Mouse (Mus musculus): ENCODE results near the gene Usp12. TPM values are rescaled to one million over a fixed set of nuclear protein-coding genes. Genes with fewer than 3 reads are reported as not detected.

The Usp12 gene
- total and polyA plus RNA-seq, 3 experiments = 6.0 to 17.2 (median 16.8) TPM

DNA sequence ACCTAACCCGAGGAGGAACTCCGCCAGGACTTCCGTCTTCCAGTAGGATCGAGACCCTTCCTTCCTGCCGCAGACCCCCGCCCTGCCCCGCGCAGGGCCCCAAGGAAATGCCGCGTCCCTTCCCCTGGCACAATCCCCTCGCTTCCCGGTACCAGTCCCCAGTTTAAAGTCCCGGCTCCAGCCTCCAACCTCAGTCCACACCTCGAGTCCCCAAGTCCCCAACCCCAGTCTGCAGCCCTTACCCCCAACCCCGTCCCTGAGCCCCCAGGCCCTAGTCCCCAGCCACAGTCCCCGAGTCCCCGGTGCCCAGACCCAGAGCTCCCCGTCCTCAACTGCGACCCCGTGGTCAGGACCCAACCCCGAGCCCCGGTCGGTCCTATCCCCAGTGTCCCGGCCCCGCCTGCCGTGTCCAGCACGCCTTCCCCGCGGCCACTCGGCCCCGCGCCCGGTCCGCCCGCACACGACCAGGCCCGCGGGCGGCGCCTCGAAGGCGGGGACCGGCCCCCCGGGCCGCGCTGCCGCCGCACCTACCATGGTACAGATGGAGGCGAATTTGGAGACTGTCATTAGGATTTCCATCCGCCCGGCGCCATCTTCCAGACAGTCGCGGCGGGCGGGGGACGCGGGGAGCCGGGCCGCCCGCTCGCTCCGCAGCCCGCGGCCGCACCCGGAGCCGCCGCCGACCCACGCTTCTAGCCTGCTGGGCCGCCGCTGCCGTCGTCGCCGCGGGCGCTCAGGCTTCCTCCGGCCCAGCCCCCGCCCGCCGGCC, 538 bp downstream of the Usp12 start:
- Histone ChIP-seq H3K79me2 (replicated peaks; ENCODE audit: control insufficient read depth, insufficient read depth, low read length) (peaks cover 6% of the 10 kb centered on the region), H3K4me3 (peak overlapping the region; percentile 66), H3K27ac (peak overlapping the region; percentile 82), H3K9ac (ENCODE audit: low read depth, low read length) (peak overlapping the region; percentile 86), H3K36me3 (ENCODE audit: control insufficient read depth, insufficient read depth, low read length) (no peaks in the 10 kb centered on the region), H3K4me1 (ENCODE audit: control insufficient read depth, insufficient read depth, low read length) (peaks cover 11% of the 10 kb centered on the region), H3K27me3 (ENCODE audit: control insufficient read depth, insufficient read depth, low read length) (no peaks in the 10 kb centered on the region)
- 1% methylated on average over 83 of the region's 83 CpGs for WGBS
- peak in 1 of 2 experiments; percentile 56 for DNase-seq
- intact Hi-C loops (cut with DNase I) = loop anchor here (2.0 to 5.0 kb wide), 3 partner anchors 23 to 62 kb away; partner anchors contain the start of gene Rpl21
- TF ChIP-seq POLR2A (IDR thresholded peaks at IDR 0.05; ENCODE audit: insufficient read depth, low read depth, low read length) (peak; percentile 27; the same call in 1 of the 2 replicates), EP300 (IDR thresholded peaks at IDR 0.05; ENCODE audit: insufficient read depth, low read depth, low read length) (no peak)

- no peak for TF ChIP-seq CTCF (IDR thresholded peaks at IDR 0.05)
- no peak for TF ChIP-seq EP300 (IDR thresholded peaks at IDR 0.05; ENCODE audit: insufficient read depth, low read depth, low read length)
- no peak for TF ChIP-seq POLR2A (IDR thresholded peaks at IDR 0.05; ENCODE audit: insufficient read depth, low read depth, low read length)
- peak overlapping the region; percentile 66 for H3K4me3 ChIP-seq
- intact Hi-C loops (cut with DNase I) = loop anchor here (2.0 to 5.0 kb wide), 4 partner anchors 23 to 87 kb away; partner anchors contain the start of gene Rpl21
- 3% methylated on average over 18 of the region's 18 CpGs for WGBS
- H3K27me3 ChIP-seq (ENCODE audit: control insufficient read depth, insufficient read depth, low read length) = no peaks in the 10 kb centered on the region
- peak overlapping the region; percentile 86 for H3K9ac ChIP-seq (ENCODE audit: low read depth, low read length)
- H3K79me2 ChIP-seq (replicated peaks; ENCODE audit: control insufficient read depth, insufficient read depth, low read length) = peaks cover 6% of the 10 kb centered on the region
- no peak for DNase-seq
- H3K36me3 ChIP-seq (ENCODE audit: control insufficient read depth, insufficient read depth, low read length) = no peaks in the 10 kb centered on the region
- H3K4me1 ChIP-seq (ENCODE audit: control insufficient read depth, insufficient read depth, low read length) = peaks cover 11% of the 10 kb centered on the region
- peak overlapping the region; percentile 82 for H3K27ac ChIP-seq
Measured at GRCm38 (mm10) chr5:146793630-146794083, 1.1 kb downstream of the Usp12 start.

DNA sequence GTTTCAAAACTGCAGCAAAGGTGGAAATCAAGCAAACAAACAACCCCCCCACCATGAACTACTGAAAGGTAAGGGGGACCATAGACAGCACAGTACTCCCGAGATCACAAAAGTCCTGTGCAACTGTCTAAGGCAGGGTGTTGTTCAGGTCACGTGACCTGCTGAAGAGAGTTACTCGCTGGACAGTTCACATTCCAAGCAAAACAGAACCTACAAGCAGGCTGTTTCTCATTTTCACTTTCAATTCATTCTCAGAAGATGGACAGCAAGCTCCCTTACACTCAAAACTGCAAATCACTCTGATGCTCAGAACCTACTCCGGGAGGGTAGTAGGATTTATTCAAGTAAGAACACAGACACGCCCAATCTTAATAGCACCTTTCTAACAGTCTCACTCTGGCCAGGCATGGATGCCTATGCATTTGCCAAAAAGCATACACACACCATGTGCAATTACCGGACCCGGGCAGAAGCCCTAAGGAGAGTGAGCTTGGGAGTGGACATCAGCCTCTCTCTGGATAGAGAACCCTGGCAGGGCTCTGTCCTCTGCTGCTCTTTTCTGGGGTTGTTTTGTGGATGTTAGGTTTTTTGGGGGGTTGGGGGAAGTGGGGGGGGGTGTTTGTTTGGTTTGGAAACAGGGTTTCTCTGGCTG, 2.5 kb downstream of the Usp12 start:
- no peak overlapping the region for H3K27ac ChIP-seq
- H3K9ac ChIP-seq (ENCODE audit: low read depth, low read length) = no peak overlapping the region
- no peak overlapping the region for H3K4me3 ChIP-seq
- 48% methylated on average over 7 of the region's 7 CpGs for WGBS
- no peaks in the 10 kb centered on the region for H3K36me3 ChIP-seq (ENCODE audit: control insufficient read depth, insufficient read depth, low read length)
- H3K79me2 ChIP-seq (replicated peaks; ENCODE audit: control insufficient read depth, insufficient read depth, low read length) = peaks cover 6% of the 10 kb centered on the region
- H3K27me3 ChIP-seq (ENCODE audit: control insufficient read depth, insufficient read depth, low read length) = no peaks in the 10 kb centered on the region
- H3K4me1 ChIP-seq (ENCODE audit: control insufficient read depth, insufficient read depth, low read length) = peaks cover 11% of the 10 kb centered on the region
- intact Hi-C loops (cut with DNase I) = loop anchor here (2.0 to 5.0 kb wide), 2 partner anchors 60 to 85 kb away; no protein-coding TSS in a partner anchor
- no peak for TF ChIP-seq EP300 (IDR thresholded peaks at IDR 0.05; ENCODE audit: insufficient read depth, low read depth, low read length)
- TF ChIP-seq CTCF (IDR thresholded peaks at IDR 0.05) = no peak
- TF ChIP-seq POLR2A (IDR thresholded peaks at IDR 0.05; ENCODE audit: insufficient read depth, low read depth, low read length) = no peak
- DNase-seq = peak in 1 of 2 experiments; percentile 43

DNA sequence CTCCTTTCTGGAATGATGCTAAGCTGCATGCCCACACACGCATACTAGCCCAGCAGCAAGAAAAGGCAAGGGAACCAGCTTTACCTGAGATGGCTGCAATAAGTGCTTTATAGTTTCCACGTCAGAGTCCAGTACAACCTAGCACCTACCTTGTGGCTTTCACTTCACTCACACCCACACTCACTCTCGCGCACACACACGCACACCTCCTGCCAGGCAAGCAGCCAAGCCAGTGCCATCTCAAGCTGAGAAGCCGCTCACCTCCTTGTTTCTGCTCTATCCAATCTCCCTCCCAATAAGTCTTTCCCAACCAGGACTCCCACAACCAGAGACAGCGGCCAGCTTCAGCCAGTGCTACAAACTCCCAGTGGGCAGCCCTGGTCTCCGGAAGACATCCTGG, 3.9 kb downstream of the Usp12 start:
- Histone ChIP-seq H3K36me3 (ENCODE audit: control insufficient read depth, insufficient read depth, low read length) (no peaks in the 10 kb centered on the region), H3K79me2 (replicated peaks; ENCODE audit: control insufficient read depth, insufficient read depth, low read length) (peaks cover 7% of the 10 kb centered on the region), H3K27me3 (ENCODE audit: control insufficient read depth, insufficient read depth, low read length) (no peaks in the 10 kb centered on the region), H3K27ac (no peak overlapping the region), H3K4me1 (ENCODE audit: control insufficient read depth, insufficient read depth, low read length) (peaks cover 11% of the 10 kb centered on the region), H3K9ac (ENCODE audit: low read depth, low read length) (no peak overlapping the region), H3K4me3 (no peak overlapping the region)
- 61% methylated on average over 8 of the region's 8 CpGs for WGBS
- intact Hi-C loops (cut with DNase I) = loop anchor here (2.0 to 5.0 kb wide), 2 partner anchors 14 to 59 kb away; no protein-coding TSS in a partner anchor
- TF ChIP-seq EP300 (IDR thresholded peaks at IDR 0.05; ENCODE audit: insufficient read depth, low read depth, low read length) (no peak), POLR2A (IDR thresholded peaks at IDR 0.05; ENCODE audit: insufficient read depth, low read depth, low read length) (no peak), CTCF (IDR thresholded peaks at IDR 0.05) (no peak)
- DNase-seq = no peak

DNA sequence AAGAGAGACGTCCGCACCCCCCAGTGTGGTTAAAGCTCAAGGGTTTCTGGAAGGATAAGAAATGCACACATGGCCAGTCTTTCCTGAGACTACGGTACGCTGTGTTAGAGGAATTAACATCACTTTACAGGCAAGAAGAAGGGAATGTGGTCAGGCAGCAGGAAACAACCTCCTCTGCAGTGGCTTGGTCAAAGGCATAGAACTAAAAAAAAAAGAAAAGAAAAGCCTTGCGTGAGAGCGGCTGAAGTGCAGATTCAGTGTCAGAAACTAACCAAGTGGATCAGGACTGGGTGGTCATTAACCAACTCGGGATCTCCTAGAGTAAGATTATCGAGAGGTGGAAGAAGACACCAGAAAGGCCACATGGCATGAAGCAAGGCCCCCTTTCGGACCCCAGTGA, 5.4 kb downstream of the Usp12 start:
- Histone ChIP-seq H3K27ac (no peak overlapping the region), H3K36me3 (ENCODE audit: control insufficient read depth, insufficient read depth, low read length) (no peaks in the 10 kb centered on the region), H3K79me2 (replicated peaks; ENCODE audit: control insufficient read depth, insufficient read depth, low read length) (peaks cover 7% of the 10 kb centered on the region), H3K9ac (ENCODE audit: low read depth, low read length) (no peak overlapping the region), H3K27me3 (ENCODE audit: control insufficient read depth, insufficient read depth, low read length) (no peaks in the 10 kb centered on the region), H3K4me1 (ENCODE audit: control insufficient read depth, insufficient read depth, low read length) (peaks cover 11% of the 10 kb centered on the region), H3K4me3 (no peak overlapping the region)
- 78% methylated on average over 9 of the region's 9 CpGs for WGBS
- intact Hi-C loops (cut with DNase I) = no loop called here
- DNase-seq = no peak
- TF ChIP-seq POLR2A (IDR thresholded peaks at IDR 0.05; ENCODE audit: insufficient read depth, low read depth, low read length) (no peak), EP300 (IDR thresholded peaks at IDR 0.05; ENCODE audit: insufficient read depth, low read depth, low read length) (no peak), CTCF (IDR thresholded peaks at IDR 0.05) (no peak)
